Mouse (Mus musculus) E14TG2a.4 (cell line): ENCODE results near the gene Megf11.

Experiments used
- CTCF ChIP-seq: conservative IDR thresholded peaks from 2 replicates; pipeline ENCODE4 v1.5.1; 2014; ENCODE audit warnings: low read length
- NANOG ChIP-seq: IDR thresholded peaks from 2 replicates; pipeline ENCODE4 v1.6.1; 2014; ENCODE audit warnings: borderline replicate concordance, low read length, mixed read lengths
- POU5F1 ChIP-seq: IDR thresholded peaks from 2 replicates; pipeline ENCODE4 v1.6.1; 2014; ENCODE audit warnings: low read length, borderline replicate concordance

- TF ChIP-seq CTCF (no peak), NANOG (no peak), POU5F1 (no peak)
Measured at GRCm38 (mm10) chr9:64577156-64577555, 191.7 kb downstream of the Megf11 start.
